Mouse (Mus musculus) right cerebral cortex, postnatal 14 days (tissue): Measurements from ENCODE around the gene Zyg11b.

Source experiments
- DNase-seq: peaks from one replicate; pipeline ENCODE4 v3.0.0; 2022

The Zyg11b gene

GRCm38 (mm10) chr4:108300670-108301373 lies at the start of gene Zyg11b:
Zyg11b (minus strand) TSS chr4:108301096.
- peak; percentile 89 for DNase-seq

- no peak for DNase-seq
These were observed 49.1 kb upstream of the Zyg11b start for GRCm38 (mm10) chr4:108349836-108350547.

GRCm38 (mm10) chr4:108349064-108349463 lies 48.2 kb upstream of the Zyg11b start:
- DNase-seq = no peak

- no peak for DNase-seq
These were observed 47.5 kb upstream of the Zyg11b start for GRCm38 (mm10) chr4:108348256-108348875.

GRCm38 (mm10) chr4:108347111-108347510 lies 46.2 kb upstream of the Zyg11b start:
- no peak for DNase-seq

GRCm38 (mm10) chr4:108345826-108346225 lies 44.9 kb upstream of the Zyg11b start:
- no peak for DNase-seq

GRCm38 (mm10) chr4:108344631-108345083 lies 43.8 kb upstream of the Zyg11b start:
- DNase-seq = no peak

- peak; percentile 57 for DNase-seq
These were observed 38.4 kb upstream of the Zyg11b start for GRCm38 (mm10) chr4:108339277-108339690.

- peak; percentile 24 for DNase-seq
These were observed 37.9 kb upstream of the Zyg11b start for GRCm38 (mm10) chr4:108338811-108339210.

GRCm38 (mm10) chr4:108338321-108338733 lies 37.4 kb upstream of the Zyg11b start:
- DNase-seq = no peak

- no peak for DNase-seq
These were observed 36.9 kb upstream of the Zyg11b start for GRCm38 (mm10) chr4:108337817-108338216.

- no peak for DNase-seq
These were observed 35.9 kb upstream of the Zyg11b start for GRCm38 (mm10) chr4:108336765-108337164.

GRCm38 (mm10) chr4:108335413-108335812 lies 34.5 kb upstream of the Zyg11b start:
- no peak for DNase-seq

- DNase-seq = no peak
These were observed 31.1 kb upstream of the Zyg11b start for GRCm38 (mm10) chr4:108332041-108332440.

GRCm38 (mm10) chr4:108329840-108330239 lies 28.9 kb upstream of the Zyg11b start:
- DNase-seq = no peak

- peak; percentile 97 for DNase-seq
These were observed 27.0 kb upstream of the Zyg11b start, which contains the start of gene Coa7 for GRCm38 (mm10) chr4:108327730-108328484. Coa7 (plus strand) TSS chr4:108328140.

- no peak for DNase-seq
These were observed 26.2 kb upstream of the Zyg11b start for GRCm38 (mm10) chr4:108327071-108327579.

- DNase-seq = no peak
These were observed 22.7 kb upstream of the Zyg11b start for GRCm38 (mm10) chr4:108323588-108323987.

GRCm38 (mm10) chr4:108320627-108321380 lies 19.9 kb upstream of the Zyg11b start:
- DNase-seq = no peak

- DNase-seq = no peak
These were observed 18.9 kb upstream of the Zyg11b start for GRCm38 (mm10) chr4:108319747-108320146.

- no peak for DNase-seq
These were observed 18.0 kb upstream of the Zyg11b start for GRCm38 (mm10) chr4:108318649-108319615.
